Mouse (Mus musculus): Measurements from ENCODE around the gene Dctn5.

Gene Dctn5

DNA sequence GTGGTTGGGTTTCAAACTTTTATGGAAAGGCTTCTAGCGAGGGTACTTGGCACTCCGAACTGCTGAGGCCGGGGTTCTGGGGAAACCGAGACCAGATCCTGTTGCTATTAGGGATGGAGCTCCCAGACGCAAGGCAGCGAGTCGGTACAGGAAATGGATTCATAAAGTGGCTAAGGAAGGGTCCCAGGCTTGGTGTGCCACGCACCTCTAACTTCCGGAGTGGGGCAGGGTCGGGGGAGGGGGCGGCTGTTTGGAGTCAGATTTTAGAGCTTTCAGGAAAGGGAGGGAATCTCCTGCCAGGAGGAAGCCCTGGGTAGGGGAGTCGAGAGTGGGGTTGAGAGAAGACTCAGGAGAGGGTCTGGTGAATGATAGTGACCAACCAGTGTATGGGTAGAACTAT is 27.2 kb downstream of the Dctn5 start:
- no peak for DNase-seq (ENCODE audit: low spot score)

DNA sequence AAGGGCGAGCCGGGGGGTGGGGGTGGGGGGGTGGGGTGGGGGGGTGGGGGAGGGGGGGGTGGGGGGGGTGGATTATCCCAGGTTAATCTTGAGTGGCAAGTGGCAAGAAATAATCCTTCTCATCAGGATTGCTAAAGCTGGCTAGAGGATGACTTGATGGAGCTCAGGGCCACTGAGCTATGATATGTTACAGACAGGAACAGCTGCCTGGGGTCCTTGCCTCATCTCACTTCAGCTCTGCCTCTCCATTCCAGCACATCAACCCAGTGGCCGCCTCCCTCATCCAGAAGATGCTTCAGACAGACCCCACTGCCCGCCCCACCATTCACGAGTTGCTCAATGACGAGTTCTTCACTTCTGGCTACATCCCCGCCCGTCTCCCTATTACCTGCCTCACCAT is 30.9 kb downstream of the Dctn5 start:
- DNase-seq (ENCODE audit: low spot score): no peak

DNA sequence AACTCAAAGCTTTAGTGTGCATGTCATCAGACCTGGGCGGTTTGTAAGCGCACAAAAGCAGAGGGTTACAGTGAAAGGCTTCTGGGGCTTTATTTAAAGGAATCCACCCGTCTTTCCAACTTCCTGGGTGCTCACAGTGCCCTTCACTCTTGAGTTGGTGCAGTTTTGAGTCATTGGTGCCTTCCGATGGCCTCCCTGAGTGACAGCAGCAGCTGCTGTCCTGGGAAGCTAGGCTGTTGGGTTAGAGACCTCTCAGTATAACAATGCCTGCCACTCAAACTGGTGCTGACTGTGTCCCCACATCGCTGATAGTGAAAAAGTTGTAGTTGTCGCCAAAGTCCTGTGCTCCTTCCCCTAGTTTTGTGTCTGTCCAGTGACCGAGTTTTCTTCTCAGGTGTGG is 34.4 kb downstream of the Dctn5 start:
- no peak for DNase-seq (ENCODE audit: low spot score)

DNA sequence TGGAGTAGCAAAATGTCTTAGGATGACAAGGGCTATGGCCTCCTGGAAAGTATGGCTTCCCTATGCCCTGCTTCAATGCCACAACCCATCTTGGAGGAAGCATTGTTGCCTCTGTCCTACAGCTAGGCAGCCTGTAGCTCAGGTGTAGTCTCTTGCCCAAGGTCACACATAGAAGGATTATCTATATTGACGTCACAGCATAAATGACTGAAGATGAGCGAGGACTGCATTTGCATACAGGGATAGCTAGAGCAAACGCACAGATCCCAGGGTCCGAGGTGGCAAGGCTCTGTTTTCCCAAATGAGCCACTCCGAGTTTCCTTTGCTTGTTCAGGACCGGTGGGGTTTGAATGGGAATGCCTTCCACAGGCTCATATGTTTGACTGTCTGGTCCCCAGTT is 37.9 kb downstream of the Dctn5 start:
- DNase-seq (ENCODE audit: low spot score): no peak

DNA sequence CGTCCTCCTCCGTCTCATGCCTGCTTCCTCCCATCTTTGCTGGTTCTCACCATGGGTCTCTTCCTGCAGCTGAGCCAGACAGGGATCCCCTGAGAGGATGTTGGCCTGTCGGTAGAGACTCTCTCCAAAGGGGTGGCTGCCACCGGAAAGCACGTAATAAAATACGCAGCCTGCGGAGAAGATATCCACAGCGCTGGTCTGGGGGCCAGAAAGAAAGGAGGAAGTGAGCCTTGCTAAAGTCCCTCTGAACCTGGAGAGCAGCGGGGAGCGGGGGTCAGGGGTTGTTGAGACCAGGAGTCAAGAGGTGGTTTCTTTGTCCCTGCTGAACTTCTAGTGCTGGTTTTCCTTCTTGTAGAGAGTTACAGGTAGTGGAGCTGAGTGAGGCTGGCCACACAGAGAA is 38.8 kb downstream of the Dctn5 start:
- no peak for DNase-seq (ENCODE audit: low spot score)

DNA sequence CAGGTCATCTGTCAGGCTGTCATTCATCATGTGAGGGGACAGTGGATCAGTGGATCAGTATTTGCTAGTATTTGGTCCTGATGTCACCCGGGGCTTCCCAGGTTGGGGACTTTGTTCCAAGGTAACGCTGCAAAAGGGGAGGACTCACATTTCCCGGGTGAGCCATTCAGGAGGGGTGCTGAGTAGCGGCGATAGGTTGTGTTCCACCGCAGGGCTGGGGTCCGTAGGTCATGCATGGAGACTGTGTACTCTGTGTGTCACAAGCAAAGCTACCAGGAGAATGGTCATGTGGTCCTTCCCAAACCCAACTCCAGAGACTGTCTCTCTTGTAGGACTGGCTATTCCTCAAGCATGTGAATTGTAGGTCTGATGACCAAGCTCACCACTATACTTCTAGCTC is 47.9 kb downstream of the Dctn5 start:
- DNase-seq (ENCODE audit: low spot score): no peak

DNA sequence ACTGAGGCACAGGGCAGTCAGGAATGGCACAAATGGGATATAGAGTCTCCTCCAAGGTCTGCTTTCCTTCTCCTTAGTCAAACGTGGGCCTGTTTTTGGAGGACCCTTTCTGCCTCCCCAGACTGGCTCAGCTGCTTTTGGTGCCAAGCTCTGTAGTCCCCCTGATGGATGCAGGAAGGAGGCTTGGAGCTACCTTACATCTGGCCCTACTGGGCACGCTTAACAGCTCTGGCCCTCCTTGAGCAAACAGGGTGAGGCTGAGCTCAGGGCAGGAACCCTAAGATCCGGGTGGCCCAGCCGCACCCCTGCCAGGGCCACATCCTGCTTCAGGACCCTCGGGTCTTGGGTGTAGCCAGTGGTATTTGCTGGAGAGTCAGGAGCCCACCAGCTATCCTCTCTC is 51.7 kb downstream of the Dctn5 start:
- no peak for DNase-seq (ENCODE audit: low spot score)

DNA sequence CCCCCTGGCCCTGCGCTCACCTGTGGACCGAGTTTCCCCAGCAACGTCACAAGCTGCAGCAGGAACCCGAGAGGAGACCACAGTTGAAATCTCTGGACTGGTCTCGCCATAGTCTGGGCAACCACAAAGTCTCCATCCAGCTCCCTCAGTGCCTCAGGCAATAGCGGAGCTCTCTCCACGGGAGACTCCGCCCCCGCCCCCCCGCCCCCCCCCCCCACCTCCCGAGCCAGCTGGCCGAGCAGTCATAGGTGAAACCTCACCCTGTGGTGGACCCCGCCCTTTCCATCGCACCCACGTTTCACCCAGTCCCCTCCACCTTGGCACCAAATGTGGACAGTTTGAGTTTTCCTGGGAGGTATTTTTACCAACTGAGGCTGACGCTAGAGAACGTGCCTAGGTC is 53.2 kb downstream of the Dctn5 start, which contains the start of gene Ern2:
Gene Ern2 (minus strand): TSS at position 165 of the 400 bp plus-strand sequence.
- no peak for DNase-seq (ENCODE audit: low spot score)

DNA sequence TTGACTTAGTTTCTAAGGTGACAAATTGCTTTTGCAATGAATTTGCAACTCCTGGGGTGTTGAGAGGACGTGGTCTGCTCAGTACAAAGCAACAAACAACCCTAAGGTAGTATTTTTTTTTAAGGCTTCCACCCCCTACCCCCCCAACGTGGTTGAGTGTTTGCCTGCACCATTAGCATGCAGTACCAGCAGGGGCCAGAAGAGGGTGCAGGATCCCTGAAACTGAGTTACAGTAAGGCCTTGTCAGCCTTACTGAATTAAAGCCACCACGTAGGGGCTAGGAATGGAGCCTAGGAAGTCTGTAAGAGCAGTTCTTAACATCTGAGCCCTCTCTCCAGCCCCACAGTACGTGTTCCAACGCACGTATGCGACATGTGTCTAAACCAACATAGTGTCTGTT is 56.6 kb downstream of the Dctn5 start:
- DNase-seq (ENCODE audit: low spot score): peak; percentile 16

DNA sequence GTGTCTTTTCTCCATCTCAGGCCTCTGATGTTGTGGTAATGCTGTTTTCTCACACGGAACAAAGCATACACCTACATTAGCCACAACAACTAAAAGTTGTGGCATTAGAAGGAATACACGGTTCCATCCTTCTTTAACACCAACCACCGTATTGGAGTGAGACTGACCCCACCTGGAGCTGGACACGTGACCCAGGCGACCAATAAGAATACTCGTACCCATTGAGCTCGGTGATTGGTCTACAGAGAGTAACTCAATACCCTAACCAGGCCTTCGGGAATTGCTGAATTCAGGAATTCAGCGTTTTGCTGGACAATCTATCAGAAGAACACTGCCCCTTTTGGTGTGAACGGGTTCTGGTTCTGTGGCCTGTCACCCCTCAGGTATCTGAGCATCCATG is 58.3 kb downstream of the Dctn5 start:
- no peak for DNase-seq (ENCODE audit: low spot score)

DNA sequence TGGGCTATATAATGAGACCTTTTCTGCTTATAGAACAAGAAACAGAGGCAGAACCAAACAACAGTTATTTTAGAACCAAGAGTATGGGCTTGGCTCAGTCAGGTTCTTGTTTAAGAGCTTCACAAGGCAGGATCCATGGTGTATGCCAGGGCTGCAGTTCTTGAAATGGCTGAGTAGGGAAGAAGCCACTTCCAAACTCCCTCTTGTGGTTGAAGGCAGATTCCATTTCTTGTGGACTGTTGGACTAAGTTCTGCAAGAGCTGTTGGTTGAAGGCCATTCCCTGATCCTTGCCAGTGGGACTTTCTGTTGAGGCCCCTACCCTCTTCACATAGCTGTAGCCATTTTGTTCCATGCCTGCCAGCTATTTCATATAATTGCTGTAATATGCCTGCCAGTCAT is 61.1 kb downstream of the Dctn5 start:
- peak; percentile 65 for DNase-seq (ENCODE audit: low spot score)

DNA sequence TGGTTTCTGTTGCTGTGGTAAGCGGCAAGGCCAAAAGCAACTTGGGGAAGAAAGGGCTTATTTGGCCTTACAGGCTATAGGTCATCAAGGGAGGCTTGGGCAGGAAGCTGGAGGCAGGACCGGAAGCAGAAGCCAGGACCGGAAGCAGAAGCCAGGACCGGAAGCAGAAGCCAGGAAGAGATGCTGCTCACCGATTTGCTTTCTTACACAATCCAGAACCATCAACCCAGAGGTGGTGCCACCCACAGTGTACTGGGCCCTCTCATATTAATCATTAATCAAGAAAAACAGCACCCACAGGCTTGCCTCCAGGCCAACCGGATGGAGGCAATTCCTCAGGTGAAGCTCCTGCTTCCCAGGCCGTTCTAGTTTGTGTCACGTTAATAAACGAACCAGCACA is 63.9 kb downstream of the Dctn5 start:
- DNase-seq (ENCODE audit: low spot score): no peak

DNA sequence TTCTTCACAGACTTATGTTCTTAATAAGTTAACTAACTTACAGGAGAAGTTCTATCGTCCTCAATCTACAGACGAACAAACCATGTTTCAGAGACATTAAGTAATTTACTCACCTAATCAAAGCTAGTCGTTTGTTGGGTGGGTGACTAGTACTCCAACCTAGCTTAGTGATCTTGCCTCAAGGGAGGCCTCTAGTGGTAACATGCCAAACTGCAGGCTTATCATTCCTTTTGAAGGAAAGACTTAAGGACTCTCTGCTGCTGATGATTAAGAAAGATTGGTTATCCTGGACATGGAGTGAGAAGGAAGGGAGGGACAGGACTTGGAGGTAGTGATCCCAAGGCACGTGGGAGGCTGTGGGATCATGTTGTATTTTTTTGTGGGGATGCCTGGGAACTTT is 64.5 kb downstream of the Dctn5 start:
- DNase-seq (ENCODE audit: low spot score): peak; percentile 51
